Mouse (Mus musculus): ENCODE data around the gene Gdf15.
"Not testable (repeated sequence)": the region's sequence is repeated elsewhere in the genome, so short reads cannot be mapped to it uniquely, and the experiment has no call there.

Gene Gdf15

GRCm38 (mm10) chr8:70602139-70602811 is 30.0 kb downstream of the Gdf15 start:
- DNase-seq = peak; percentile 92

DNA sequence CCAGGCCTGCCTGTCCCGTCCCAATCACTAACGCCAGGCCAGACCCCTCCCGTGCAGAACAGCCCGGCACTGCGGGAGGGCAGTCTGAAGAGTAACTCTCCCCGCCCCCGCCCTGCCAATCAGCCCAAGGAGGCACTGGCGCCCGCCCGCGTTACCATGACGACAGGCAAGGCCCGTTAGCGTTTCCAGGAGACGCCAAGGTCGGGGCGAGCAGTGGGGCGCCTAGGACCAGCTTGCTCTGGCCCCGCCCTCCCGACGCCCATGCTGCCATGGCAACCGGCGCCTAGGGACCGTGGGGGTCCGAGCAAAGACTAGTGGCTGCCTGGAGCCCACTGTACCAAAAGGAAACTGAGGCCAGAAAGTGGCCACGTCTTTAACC is 31.0 kb downstream of the Gdf15 start:
- DNase-seq = peak; percentile 98

DNA sequence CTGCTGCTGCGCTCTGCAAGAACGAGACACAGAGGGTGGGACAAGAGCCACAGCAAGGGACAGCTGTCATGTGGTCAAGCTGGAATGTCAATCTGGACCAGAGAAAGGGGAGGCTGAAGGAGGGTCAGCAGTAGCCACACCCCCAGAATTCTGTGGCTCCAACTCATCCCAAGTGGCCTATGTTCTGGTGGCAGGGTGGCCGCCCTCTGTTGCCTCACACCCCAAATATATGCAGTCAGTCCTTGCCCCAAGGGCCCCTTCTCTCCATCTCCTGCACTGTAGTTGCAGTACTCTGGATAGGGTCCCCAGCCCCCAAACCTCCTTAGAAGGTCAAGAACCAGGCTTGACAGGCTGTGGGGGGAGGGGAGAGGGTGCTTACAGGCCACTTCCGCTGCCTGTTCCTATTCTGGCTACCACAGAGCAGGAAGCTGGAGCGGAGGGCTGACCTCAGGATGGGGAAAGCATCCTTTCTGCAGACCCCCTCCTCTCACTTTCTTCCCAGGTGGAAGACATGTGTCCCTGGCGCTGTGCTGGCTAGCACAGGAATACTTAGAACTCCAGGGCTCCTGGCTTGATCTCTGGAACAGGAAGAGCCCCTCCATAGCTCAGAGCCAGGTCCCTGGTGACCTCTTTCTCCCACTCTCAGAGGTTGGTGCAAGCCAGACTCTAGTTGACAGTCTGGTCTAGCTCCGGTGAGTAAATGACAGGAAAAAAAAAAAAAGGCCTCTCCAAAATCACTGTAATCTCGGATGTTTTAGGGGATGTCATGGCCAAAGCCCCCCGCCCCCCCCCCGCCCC is 31.6 kb downstream of the Gdf15 start:
- peak; percentile 98 for DNase-seq

DNA sequence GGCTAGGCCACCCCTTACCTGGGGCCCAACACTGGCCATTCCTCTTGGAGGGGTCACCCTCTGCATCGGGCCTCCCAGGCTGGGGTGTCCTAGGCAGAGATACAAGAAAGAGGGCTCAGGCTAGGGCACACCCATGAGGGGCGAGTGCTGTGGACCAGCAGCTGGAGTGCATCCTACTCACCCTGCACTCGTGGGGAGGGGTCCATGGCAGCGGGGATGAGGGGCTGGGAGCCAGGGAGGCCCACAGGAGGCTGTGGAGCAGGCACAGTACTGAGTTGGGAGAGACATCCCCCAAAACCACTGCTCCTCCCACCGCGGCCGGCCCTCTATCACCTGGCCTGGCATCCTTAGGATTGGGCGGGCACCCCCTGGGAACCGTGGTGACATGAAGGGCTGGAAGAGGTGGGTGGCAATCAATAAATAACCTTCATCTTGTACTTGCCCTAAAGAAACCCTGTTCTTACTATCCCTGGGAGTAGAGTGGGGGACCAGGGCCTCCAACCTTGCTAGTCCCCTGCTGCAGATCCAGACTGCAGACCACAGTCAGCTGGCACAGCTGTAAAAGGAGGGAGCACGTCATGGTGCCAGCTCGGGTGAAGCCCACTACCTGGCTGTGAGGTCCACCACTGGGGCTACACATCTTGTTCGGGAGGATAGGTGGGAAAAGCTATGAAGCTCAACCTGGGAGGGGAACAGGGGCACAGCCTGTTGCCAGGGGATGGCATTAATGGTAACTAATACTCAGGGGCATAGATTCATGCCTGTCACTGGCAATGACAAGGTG is 32.6 kb downstream of the Gdf15 start:
- DNase-seq = peak; percentile 93

- no peak for DNase-seq
These were observed 33.5 kb downstream of the Gdf15 start for GRCm38 (mm10) chr8:70598722-70599121.

DNA sequence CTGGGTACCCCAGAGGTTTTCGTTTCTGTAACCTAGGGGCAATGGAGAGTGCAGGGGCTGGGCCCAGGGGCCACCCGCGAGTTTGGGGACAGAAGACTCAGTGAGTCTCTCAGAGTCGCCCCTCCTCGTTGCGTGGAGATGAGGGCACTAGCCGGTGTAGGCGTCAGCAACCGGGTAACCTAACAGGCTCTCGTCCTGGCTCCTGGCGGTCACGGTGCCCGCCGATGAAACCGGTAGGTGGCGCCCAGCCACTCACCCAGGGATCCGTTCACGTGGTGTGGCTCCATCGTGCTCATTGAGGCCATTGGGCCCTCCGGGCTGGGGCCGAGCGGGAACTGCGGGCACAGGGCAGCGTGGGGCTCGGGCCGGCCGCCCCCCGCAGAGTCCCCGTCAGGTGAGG is 34.0 kb downstream of the Gdf15 start:
- DNase-seq = peak; percentile 97

DNA sequence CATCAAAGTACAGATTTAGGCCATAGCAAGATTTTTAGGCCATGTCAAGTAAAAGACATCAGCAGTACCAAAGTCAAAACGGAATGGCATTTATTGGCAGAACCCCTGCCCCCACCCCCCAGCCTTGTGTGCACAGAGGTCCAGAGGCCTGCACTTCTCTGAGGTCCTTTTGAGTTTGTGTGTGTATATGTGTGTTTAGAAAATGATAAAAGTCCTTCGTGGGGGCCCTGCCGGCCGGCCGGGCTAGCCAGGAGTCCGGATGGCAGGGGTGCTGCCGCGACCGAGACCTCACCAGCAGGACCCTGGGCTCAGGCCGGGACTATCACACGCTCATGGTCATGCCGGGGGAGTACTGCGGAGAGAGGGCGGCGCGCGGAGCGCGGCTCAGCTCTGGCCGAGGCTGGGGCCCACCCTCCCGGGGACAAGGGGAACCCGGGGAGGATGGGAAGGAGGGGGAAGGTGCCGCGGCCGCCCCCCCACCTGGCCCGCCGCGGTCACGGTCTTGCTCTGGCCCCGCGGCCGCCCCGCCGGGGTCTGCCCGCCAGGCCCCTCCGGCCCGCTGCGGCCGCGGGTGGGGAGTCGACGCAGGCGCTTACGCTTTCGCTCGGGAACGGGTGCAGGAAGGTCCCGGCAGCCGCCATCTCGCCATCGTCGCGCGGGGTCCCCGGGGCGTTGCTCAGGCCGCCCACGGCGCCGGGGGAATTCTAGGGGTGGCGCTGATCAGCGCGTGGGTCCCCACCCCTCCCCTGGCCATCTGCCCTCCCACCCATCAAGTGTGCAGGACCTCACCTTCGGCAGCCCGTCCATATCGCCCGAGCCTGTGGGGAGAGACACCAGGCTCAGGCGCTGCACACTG is 34.6 kb downstream of the Gdf15 start:
- peak; percentile 94 for DNase-seq

DNA sequence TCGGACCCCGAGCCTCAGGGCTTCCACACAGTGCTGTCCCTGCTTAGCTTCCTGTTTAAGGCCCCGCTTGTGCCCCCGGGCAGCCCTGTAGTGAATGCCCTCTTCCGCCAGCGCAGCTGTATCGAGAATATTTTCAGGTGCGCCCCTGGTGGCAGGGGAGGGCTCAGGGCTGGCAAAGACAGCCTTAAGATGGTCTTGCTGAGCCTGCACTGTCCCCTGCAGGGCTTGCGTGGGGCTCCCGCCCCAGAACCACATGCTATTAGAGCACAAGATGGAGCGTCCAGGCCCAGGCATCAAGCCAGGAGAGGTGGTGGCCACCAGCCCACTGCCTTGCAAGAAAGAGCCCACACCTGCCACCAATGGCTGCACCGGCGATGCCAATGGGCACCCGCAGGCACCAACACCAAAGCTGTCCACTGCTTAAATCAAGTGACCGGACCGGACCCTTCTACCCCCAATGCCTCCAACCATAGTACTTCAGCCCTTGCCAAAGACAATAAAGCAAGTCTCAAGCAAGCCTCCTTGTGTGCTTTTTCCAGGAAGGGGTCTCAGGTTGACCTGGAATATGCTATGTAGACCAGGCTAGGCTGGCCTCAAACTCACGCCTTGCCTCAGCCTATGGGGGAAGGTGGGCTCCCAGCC is 35.4 kb downstream of the Gdf15 start:
- peak; percentile 93 for DNase-seq

GRCm38 (mm10) chr8:70596216-70596615 is 36.0 kb downstream of the Gdf15 start:
- DNase-seq = peak; percentile 94

- peak; percentile 93 for DNase-seq
These were observed 36.4 kb downstream of the Gdf15 start for GRCm38 (mm10) chr8:70595811-70596210.

- peak; percentile 96 for DNase-seq
These were observed 37.4 kb downstream of the Gdf15 start for GRCm38 (mm10) chr8:70594621-70595564.

DNA sequence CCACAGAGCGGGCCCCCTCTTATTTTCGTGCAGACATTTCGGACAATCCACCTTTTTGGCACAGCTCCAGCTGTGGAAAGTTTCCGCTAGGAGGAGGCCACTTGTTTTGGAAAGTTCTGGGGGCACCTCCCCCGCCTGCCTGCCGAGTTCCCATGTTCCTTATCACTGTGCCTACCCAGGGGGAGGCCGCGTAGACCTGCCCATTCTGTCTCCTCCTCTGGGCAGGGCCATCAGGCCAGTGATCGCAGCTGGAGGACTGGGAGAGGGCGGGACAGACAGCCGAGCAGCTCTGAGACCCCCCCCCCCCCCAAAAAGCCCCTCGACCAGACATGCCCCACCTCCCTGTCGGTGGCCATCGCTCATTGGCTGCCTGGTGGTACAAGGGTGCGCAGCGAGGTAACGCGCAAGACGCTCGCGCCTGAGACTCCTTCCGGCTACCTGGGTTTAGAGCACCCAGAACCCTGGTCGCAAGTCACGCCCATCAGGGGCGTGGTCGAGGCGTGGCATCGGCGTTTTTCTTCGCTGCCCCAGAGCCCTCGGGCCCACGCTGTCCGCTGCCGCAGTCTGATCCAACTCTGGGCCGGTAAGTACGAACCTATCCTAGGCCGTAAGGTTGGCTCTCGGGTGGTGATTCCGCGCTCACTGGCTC is 38.2 kb downstream of the Gdf15 start, which contains the start of gene Isyna1:
Gene Isyna1 (plus strand): TSS at position 413 of the 649 bp plus-strand sequence.
- peak; percentile 99 for DNase-seq

GRCm38 (mm10) chr8:70593173-70593572 is 39.1 kb downstream of the Gdf15 start:
- peak; percentile 97 for DNase-seq

DNA sequence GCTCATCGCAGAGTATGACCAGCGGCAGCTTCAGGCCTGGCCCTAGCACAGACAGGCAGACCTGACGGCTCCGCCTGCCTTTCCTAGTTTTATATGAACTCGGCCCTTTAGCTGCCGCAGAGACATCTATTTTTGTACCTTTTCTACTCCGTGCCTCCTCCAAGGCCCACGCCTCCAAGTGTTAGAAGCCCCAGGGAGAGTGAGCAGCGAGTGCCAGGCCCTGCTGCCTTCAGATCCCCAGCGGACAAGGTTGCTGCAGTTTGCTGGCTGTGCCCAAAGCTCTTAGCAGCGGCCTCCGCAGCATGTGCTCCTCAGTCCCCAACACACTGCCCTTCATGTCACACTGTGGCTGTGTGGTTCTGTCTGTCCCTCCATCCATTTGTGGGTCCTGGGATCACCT is 40.7 kb downstream of the Gdf15 start:
- no peak for DNase-seq

DNA sequence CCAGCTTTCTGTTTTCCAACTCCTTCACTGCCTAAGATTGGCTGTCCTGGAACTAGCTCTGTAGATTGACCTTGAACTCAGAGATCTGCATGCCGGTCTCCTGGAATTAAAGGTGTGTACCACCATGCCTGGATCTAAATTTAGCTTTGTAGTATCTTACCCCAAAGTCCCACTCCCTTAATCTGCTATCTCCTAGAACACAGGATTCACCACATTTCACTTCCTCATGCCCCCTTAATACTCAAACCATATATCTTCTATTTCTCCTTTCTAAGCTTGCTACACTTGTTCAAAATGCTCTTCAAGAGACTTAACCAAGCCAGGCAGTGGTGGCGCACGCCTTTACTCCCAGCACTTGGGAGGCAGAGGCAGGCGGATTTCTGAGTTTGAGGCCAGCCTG is 44.3 kb downstream of the Gdf15 start:
- DNase-seq = not testable (repeated sequence)

DNA sequence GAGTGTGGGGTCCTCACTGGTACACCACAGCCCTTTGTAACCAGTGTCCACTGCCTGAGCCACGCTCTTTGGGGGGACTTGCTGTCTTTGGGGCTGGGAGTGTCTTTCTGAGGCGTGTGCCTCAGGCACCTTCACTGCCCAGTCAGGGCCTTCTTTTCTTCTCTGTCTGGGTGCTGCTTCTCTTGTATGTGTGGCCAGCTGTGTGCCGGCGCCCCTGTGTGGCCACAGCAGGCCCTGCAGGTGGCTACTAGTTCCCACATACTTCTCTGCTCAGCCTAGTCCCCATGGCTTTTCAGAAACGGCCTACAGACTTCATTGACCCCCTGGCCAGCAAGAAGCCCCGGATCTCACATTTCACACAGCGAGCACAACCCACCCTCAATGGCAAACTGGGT is 47.0 kb downstream of the Gdf15 start:
- DNase-seq = peak; percentile 97

DNA sequence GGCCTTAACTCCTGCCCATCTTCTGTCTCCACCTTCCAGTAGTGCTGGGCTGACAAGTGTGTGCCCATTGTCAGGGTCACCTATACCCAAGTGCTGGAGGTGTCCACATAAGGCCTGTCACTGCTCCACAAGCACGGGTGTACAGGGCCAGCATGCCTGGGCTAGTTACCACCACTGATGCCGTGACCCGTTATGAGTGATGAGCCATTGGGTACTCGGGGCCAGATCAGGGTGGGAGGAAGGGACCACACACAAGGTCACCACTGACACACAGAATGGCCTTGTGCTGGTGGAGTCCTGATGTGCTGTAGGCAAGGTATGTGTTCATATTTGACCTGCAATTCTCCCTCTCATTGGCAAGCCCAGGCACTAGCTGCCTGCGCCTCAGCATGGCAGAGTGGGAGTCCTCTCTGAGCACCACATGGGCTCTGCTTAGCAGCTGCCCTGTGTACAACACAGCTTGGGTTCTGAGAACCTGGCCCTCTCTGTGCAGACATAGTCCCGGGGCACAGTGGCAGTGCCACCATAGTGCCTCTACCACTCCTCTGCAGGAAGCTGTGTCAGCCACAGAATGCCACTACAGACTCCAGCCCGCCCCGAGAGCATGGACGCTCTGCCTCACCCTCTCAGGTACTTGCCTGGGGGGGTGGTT is 47.5 kb downstream of the Gdf15 start:
- DNase-seq = peak; percentile 92

DNA sequence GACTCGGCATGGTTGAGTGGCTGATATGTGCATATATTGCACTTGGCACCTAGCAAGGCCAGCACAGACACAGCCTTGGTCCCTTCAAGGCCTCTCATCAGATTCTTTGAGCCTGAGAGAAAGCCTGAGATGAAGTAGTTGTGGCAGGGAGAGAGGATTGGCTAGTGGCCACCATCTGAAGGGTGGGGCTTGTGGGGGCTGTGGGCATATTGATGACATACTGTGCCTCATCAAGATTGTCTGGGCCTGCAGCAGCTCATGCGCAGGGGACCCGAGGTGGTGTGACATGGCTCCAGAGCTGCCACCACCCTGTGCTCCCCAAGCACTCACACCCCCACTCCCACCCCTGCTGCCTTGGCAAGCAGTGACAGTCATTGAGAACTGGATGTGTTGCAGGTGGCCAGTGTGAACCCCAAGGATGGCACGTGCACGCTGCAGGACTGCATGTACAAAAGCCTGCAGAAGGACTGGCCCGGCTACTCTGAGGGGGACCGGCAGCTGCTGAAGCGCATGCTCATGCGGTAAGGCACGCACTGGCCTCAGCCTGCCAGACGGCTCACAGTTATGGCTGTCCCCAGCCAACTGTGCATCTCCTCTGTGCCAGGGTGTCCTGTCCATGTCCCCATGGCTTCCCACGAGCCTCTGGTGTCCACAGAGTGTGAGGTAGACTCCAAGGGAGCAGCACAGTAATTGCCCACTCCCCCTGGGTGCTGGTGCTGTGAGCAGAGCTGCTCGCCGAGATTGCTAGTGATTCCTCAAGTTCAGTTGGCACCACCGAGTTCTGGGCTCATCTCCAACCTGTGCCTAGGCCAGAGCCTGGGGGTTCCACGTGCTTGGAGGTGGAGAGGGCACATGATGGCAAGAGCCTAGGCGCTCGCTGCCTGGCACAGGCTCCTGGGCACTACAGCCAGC is 48.5 kb downstream of the Gdf15 start:
- peak; percentile 97 for DNase-seq
